Mouse (Mus musculus) forelimb bud, embryonic 11.5 days (tissue): ENCODE results near the gene Asrgl1.
A peak's percentile ranks its signal among the peaks of the same experiment; 100 is the strongest.

Experiments used
- DNase-seq: peaks from one replicate; pipeline ENCODE4 v3.0.0-alpha.2; 2012; ENCODE audit warnings: low read depth, low spot score

The Asrgl1 gene

GRCm38 (mm10) chr19:9071456-9072156 lies 63.8 kb downstream of the Asrgl1 start:
- DNase-seq: no peak

GRCm38 (mm10) chr19:9070316-9070715 lies 65.1 kb downstream of the Asrgl1 start:
- no peak for DNase-seq

- no peak for DNase-seq
Observed at GRCm38 (mm10) chr19:9069687-9070307, 65.6 kb downstream of the Asrgl1 start.

- no peak for DNase-seq
Observed at GRCm38 (mm10) chr19:9067292-9067691, 68.1 kb downstream of the Asrgl1 start.

GRCm38 (mm10) chr19:9065621-9066561 lies 69.5 kb downstream of the Asrgl1 start:
- peak; percentile 52 for DNase-seq

GRCm38 (mm10) chr19:9063831-9064230 lies 71.6 kb downstream of the Asrgl1 start:
- no peak for DNase-seq

GRCm38 (mm10) chr19:9062822-9063221 lies 72.6 kb downstream of the Asrgl1 start:
- no peak for DNase-seq

GRCm38 (mm10) chr19:9061221-9061893 lies 74.1 kb downstream of the Asrgl1 start:
- DNase-seq: no peak

GRCm38 (mm10) chr19:9060103-9060502 lies 75.3 kb downstream of the Asrgl1 start:
- no peak for DNase-seq
